Mouse (Mus musculus) spleen, adult 2 months (tissue): ENCODE measurements around the gene Plcb4. TPM values are rescaled to one million over a fixed set of nuclear protein-coding genes. Genes with fewer than 3 reads are reported as not detected.

ENCODE experiments used
- DNase-seq, 2 experiments: peaks; one replicate each; pipeline versions ENCODE4 v3.0.0 to v3.0.0-alpha.2; 2012 to 2021; ENCODE audit warnings: low spot score in 2 of 2, low read depth in 1 of 2
- H3K27ac ChIP-seq: fragments of 200-500 bp; 2 replicates; pipeline ENCODE4 v1.5.1; 2012; ENCODE audit warnings: low read length, inconsistent platforms; ENCODE audit not compliant: insufficient read depth
- H3K27me3 ChIP-seq: fragments of 200-500 bp; 2 replicates; pipeline ENCODE4 v1.6.1; 2012; ENCODE audit warnings: mild to moderate bottlenecking, moderate library complexity, low read length, inconsistent platforms; ENCODE audit not compliant: control insufficient read depth, insufficient read depth
- H3K36me3 ChIP-seq: fragments of 200-500 bp; 2 replicates; pipeline ENCODE4 v1.6.1; 2012; ENCODE audit warnings: mild to moderate bottlenecking, low read length, inconsistent platforms; ENCODE audit not compliant: control insufficient read depth, insufficient read depth
- H3K4me1 ChIP-seq: fragments of 200-500 bp; 2 replicates; pipeline ENCODE4 v1.6.1; 2011; ENCODE audit warnings: inconsistent platforms; ENCODE audit not compliant: control insufficient read depth, insufficient read depth, insufficient read length
- H3K4me3 ChIP-seq: fragments of 200-500 bp; 2 replicates; pipeline ENCODE4 v1.5.1; 2011; ENCODE audit warnings: mild to moderate bottlenecking, inconsistent platforms; ENCODE audit not compliant: insufficient read depth, insufficient read length; ENCODE audit errors: extremely low read depth
- CTCF ChIP-seq: fragments of 200-500 bp; IDR thresholded peaks from 2 replicates; pipeline ENCODE4 v1.5.1; 2011; ENCODE audit warnings: mild to moderate bottlenecking, inconsistent platforms; ENCODE audit not compliant: insufficient read depth, insufficient read length, insufficient replicate concordance; ENCODE audit errors: extremely low read depth
- POLR2A ChIP-seq: fragments of 200-500 bp; IDR thresholded peaks from 2 replicates; pipeline ENCODE4 v1.6.1; 2011; ENCODE audit warnings: low read depth, low read length, inconsistent platforms
- WGBS: fragments of 180-500 bp; shearing (Covaris S2); methylation state at CpG from one replicate; pipeline ENCODE4 v1.1.7; 2018; 5-methylcytosine and 5-hydroxymethylcytosine counted together
- polyA plus RNA-seq: library from polyadenylated mRNA; depleted of rRNA; stranded (reverse); fragments of >200 nt; gene quantifications from 2 replicates; pipeline ENCODE4 v1.2.3, GENCODE M21; 2012

Plcb4 gene
- polyA plus RNA-seq, 1 experiment = 2.4 TPM

DNA sequence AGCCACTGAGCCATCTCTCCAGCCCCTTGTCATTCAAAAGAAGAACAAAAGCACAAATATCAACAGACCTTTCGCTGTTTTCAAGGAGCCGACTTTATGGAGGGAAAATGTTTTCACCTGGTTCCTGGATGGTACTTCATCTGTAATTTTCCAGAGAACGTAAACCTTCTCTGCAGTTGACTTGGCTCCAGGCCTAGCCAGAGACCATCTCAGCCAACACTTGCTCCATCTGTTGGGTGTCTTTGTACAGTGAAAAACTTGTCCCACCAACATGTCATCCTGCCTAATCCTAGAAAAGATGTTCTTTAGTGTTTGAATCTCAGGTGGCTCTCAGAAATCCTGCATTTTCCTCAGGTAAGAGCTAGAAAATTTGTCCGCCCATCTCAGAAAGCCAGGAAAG, 6.4 kb upstream of the Plcb4 start:
- 91% methylated on average over 4 of the region's 4 CpGs for whole genome bisulfite sequencing
- TF ChIP-seq POLR2A = no peak
- TF ChIP-seq CTCF = no peak
- H3K36me3 ChIP-seq = no peaks in the 10 kb centered on the region
- no peak overlapping the region for H3K27ac ChIP-seq
- H3K4me1 ChIP-seq = no peaks in the 10 kb centered on the region
- no peaks in the 10 kb centered on the region for H3K27me3 ChIP-seq
- no peak for DNase-seq
- H3K4me3 ChIP-seq = no peak overlapping the region

GRCm38 (mm10) chr2:135655948-135656347, 2.9 kb upstream of the Plcb4 start:
- H3K36me3 ChIP-seq = no peaks in the 10 kb centered on the region
- WGBS = 93% methylated on average over 1 of the region's 1 CpGs
- no peak overlapping the region for H3K27ac ChIP-seq
- TF ChIP-seq POLR2A (no peak), CTCF (no peak)
- no peak overlapping the region for H3K4me3 ChIP-seq
- no peak for DNase-seq
- H3K27me3 ChIP-seq = peaks cover 8% of the 10 kb centered on the region
- H3K4me1 ChIP-seq = no peaks in the 10 kb centered on the region; the same call in 1 of the 2 replicates

- no peak for DNase-seq
- TF ChIP-seq POLR2A = no peak
- TF ChIP-seq CTCF = no peak
- Histone ChIP-seq H3K4me1 (no peaks in the 10 kb centered on the region; the same call in 1 of the 2 replicates), H3K36me3 (no peaks in the 10 kb centered on the region), H3K4me3 (no peak overlapping the region), H3K27ac (no peak overlapping the region), H3K27me3 (peaks cover 8% of the 10 kb centered on the region)
- WGBS = 71% methylated on average over 6 of the region's 6 CpGs
Measured at GRCm38 (mm10) chr2:135656586-135656985, 2.2 kb upstream of the Plcb4 start.

DNA sequence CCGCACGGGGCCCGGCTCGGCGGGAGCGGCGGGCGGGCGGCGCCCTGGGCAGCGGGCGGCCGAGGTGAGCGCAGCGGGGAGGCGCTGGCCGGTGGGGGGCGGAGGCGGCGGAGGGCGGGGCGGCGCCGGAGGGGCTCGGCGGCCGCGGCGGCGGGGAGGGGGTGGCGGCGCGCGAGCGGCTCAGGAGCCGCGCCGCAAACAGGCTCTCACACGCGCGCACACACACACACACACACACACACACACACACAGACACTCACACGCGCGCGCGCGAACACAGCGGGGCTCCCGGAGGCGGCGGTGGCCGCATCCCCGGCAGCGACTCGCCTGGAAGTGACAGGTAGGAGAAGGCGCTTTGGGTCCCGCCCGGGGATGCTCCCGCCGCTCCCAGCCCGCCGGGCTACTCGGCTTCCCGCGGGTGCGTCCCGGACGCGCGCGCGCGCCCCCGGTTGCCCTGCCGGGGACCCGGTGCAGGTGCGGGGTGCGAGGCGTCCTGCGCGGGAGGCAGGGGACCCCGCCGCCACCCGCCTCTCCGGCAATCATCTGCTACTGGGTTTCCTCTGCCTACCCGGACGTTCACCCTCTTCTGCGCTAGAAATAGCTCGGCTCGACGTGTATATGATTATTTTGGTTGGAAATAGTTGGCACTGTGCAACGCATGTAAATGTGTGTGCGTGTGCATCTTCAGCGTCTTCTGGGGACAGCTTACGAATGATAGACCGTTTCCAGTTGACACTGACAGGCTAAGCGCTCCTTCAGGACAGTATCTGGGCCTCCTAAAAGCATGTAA, 775 bp downstream of the Plcb4 start:
- 2% methylated on average over 38 of the region's 97 CpGs for WGBS
- H3K27ac ChIP-seq = peak overlapping the region; percentile 22; the same call in 1 of the 2 replicates
- no peaks in the 10 kb centered on the region for H3K36me3 ChIP-seq
- TF ChIP-seq CTCF = no peak
- TF ChIP-seq POLR2A = no peak
- H3K27me3 ChIP-seq = peaks cover 8% of the 10 kb centered on the region
- H3K4me3 ChIP-seq = peak overlapping the region; percentile 68
- H3K4me1 ChIP-seq = no peaks in the 10 kb centered on the region; the same call in 1 of the 2 replicates
- peak in 1 of 2 experiments; percentile 8 for DNase-seq

GRCm38 (mm10) chr2:135660816-135661215, 2.0 kb downstream of the Plcb4 start:
- Histone ChIP-seq H3K27me3 (peaks cover 8% of the 10 kb centered on the region), H3K4me3 (no peak overlapping the region), H3K4me1 (no peaks in the 10 kb centered on the region; the same call in 1 of the 2 replicates), H3K36me3 (no peaks in the 10 kb centered on the region), H3K27ac (no peak overlapping the region)
- WGBS = 73% methylated on average over 4 of the region's 4 CpGs
- no peak for TF ChIP-seq POLR2A
- no peak for TF ChIP-seq CTCF
- DNase-seq = no peak

GRCm38 (mm10) chr2:135663785-135664184, 5.0 kb downstream of the Plcb4 start:
- Histone ChIP-seq H3K4me1 (no peaks in the 10 kb centered on the region), H3K27ac (no peak overlapping the region), H3K36me3 (no peaks in the 10 kb centered on the region), H3K4me3 (no peak overlapping the region), H3K27me3 (peaks cover 8% of the 10 kb centered on the region)
- WGBS = 95% methylated on average over 1 of the region's 1 CpGs
- no peak for DNase-seq
- TF ChIP-seq POLR2A (no peak), CTCF (no peak)

DNA sequence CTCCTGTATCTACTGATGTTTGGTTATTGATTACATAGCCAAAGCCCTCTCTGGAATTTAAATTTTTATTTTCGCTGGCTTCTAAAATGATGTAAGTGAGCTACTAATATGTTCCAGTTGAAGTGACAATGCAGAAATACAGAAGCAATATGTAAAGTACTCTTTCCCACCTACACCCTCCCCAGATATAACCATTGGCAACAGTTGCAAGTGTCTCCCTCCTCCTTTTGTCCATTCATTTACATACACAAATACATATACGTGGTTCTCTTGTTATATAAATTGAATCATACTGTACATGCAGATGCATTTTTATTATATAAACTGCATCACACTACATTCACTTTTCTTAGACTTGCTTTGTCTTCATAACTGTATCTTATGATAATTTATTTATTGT, 8.7 kb downstream of the Plcb4 start:
- TF ChIP-seq CTCF (no peak), POLR2A (no peak)
- H3K4me3 ChIP-seq = no peak overlapping the region
- no peaks in the 10 kb centered on the region for H3K4me1 ChIP-seq
- 93% methylated on average over 2 of the region's 2 CpGs for WGBS
- no peaks in the 10 kb centered on the region for H3K36me3 ChIP-seq
- no peaks in the 10 kb centered on the region for H3K27me3 ChIP-seq
- no peak for DNase-seq
- no peak overlapping the region for H3K27ac ChIP-seq
